Mouse (Mus musculus) adrenal gland, adult (tissue): ENCODE data around the gene Pla2g1b.

Experiments used
- DNase-seq, 2 experiments: peaks; one replicate each; pipeline ENCODE4 v3.0.0; 2022 to 2023; ENCODE audit warnings: low spot score in 1 of 2; ENCODE audit not compliant: inconsistent age in 2 of 2

Gene Pla2g1b

GRCm38 (mm10) chr5:115465642-115466420 lies at the start of gene Pla2g1b:
Gene Pla2g1b, plus strand, starts transcription at chr5:115466262.
- DNase-seq, result no peak

GRCm38 (mm10) chr5:115428831-115429358 lies 37.2 kb upstream of the Pla2g1b start:
- DNase-seq, result no peak

- peak; percentile 49 to 73 for DNase-seq
Measured at GRCm38 (mm10) chr5:115429359-115430186, 36.5 kb upstream of the Pla2g1b start, which contains the start of gene Msi1. Gene Msi1, plus strand, starts transcription at chr5:115429599.

GRCm38 (mm10) chr5:115430187-115430960 lies 35.7 kb upstream of the Pla2g1b start:
- DNase-seq, result peak; percentile 41 to 78

- peak; percentile 35 to 55 for DNase-seq
Measured at GRCm38 (mm10) chr5:115431061-115431897, 34.8 kb upstream of the Pla2g1b start.

- no peak for DNase-seq
Measured at GRCm38 (mm10) chr5:115431898-115432259, 34.2 kb upstream of the Pla2g1b start.

GRCm38 (mm10) chr5:115432395-115432794 lies 33.7 kb upstream of the Pla2g1b start:
- no peak for DNase-seq

- DNase-seq, result no peak
Measured at GRCm38 (mm10) chr5:115433191-115433590, 32.9 kb upstream of the Pla2g1b start.

GRCm38 (mm10) chr5:115434280-115434852 lies 31.7 kb upstream of the Pla2g1b start:
- DNase-seq, result no peak

- no peak for DNase-seq
Measured at GRCm38 (mm10) chr5:115434853-115435754, 31.0 kb upstream of the Pla2g1b start.

- DNase-seq, result no peak
Measured at GRCm38 (mm10) chr5:115435755-115436379, 30.2 kb upstream of the Pla2g1b start.

- peak; percentile 81 to 85 for DNase-seq
Measured at GRCm38 (mm10) chr5:115436421-115437124, 29.5 kb upstream of the Pla2g1b start.

GRCm38 (mm10) chr5:115437242-115437944 lies 28.7 kb upstream of the Pla2g1b start:
- DNase-seq, result no peak

- no peak for DNase-seq
Measured at GRCm38 (mm10) chr5:115437945-115438315, 28.1 kb upstream of the Pla2g1b start.

- DNase-seq, result no peak
Measured at GRCm38 (mm10) chr5:115438667-115439066, 27.4 kb upstream of the Pla2g1b start.

- peak; percentile 77 to 92 for DNase-seq
Measured at GRCm38 (mm10) chr5:115441205-115441849, 24.7 kb upstream of the Pla2g1b start.

GRCm38 (mm10) chr5:115442663-115443062 lies 23.4 kb upstream of the Pla2g1b start:
- peak in 1 of 2 experiments; percentile 56 for DNase-seq
